Mouse (Mus musculus) midbrain, embryonic 10.5 days (tissue): ENCODE results near the gene Rapgef6. TPM values are rescaled to one million over a fixed set of nuclear protein-coding genes. Genes with fewer than 3 reads are reported as not detected.

ENCODE experiments used
- DNase-seq: peaks from one replicate; pipeline ENCODE4 v3.0.0-alpha.2; 2017; ENCODE audit warnings: low spot score
- H3K27ac ChIP-seq: fragments of 300-500 bp; sonication (generic); replicated peaks from 2 replicates; pipeline ENCODE4 v1.5.1; 2016; ENCODE audit warnings: mild to moderate bottlenecking
- H3K27me3 ChIP-seq: fragments of 300-500 bp; sonication (generic); 2 replicates; pipeline ENCODE4 v1.6.1; 2016; ENCODE audit warnings: low read depth, mild to moderate bottlenecking; ENCODE audit not compliant: poor library complexity, severe bottlenecking
- H3K36me3 ChIP-seq: fragments of 300-500 bp; sonication (generic); 2 replicates; pipeline ENCODE4 v1.6.1; 2016; ENCODE audit warnings: mild to moderate bottlenecking, moderate library complexity
- H3K4me1 ChIP-seq: fragments of 300-500 bp; sonication (generic); 2 replicates; pipeline ENCODE4 v1.6.1; 2016
- H3K4me3 ChIP-seq: fragments of 300-500 bp; sonication (generic); 2 replicates; pipeline ENCODE4 v1.5.1; 2016; ENCODE audit warnings: mild to moderate bottlenecking, moderate library complexity
- H3K9me3 ChIP-seq: fragments of 300-500 bp; sonication (generic); replicated peaks from 2 replicates; pipeline ENCODE4 v1.6.1; 2016; ENCODE audit warnings: mild to moderate bottlenecking
- WGBS: fragments of 180-500 bp; shearing (Covaris S2); methylation state at CpG from one replicate; pipeline ENCODE4 v1.1.7; 2016; 5-methylcytosine and 5-hydroxymethylcytosine counted together
- polyA plus RNA-seq: library from polyadenylated mRNA; unstranded; fragments of >200 nt; fragmentation: Nextera tagmentation; extraction: Ambion mirVana; gene quantifications from 2 replicates; pipeline ENCODE4 v1.2.1, GENCODE M21; 2016

Gene Rapgef6
- polyA plus RNA-seq, 1 experiment from 2014 or later = 31.3 TPM

DNA sequence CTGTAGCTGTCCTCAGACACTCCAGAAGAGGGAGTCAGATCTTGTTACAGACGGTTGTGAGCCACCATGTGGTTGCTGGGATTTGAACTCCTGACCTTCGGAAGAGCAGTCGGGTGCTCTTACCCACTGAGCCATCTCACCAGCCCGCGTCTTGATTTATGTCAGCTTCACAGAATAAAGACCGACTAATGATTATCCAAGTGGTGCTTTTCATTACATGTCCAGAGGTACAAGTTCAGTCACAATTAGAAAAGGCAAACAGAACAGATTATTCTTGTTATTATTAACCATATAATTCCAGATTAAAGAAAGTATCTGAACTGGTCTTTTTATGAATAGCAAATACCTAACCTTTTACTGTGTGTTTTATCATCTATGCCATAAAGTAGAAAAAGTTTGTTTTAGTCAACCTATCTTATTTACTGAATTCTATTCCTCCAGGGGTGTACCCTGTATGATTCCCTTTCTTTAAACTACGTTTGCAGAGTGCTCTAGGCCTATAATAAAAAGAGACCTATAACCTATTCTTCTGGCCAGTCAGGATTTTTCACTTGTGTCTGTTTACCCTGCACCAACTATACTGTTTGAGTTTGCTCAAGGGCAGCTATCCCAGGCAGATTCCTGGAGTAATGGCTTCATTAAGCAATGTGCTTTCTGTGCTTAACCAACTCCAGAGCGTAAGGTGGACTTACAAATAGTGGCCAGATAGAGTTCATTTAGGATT, 151.1 kb downstream of the Rapgef6 start:
- H3K27me3 ChIP-seq = no peaks in the 10 kb centered on the region
- 84% methylated on average over 8 of the region's 8 CpGs for WGBS
- no peak overlapping the region for H3K4me3 ChIP-seq
- H3K27ac ChIP-seq = no peak overlapping the region
- no peaks in the 10 kb centered on the region for H3K9me3 ChIP-seq
- H3K36me3 ChIP-seq = peaks cover 29% of the 10 kb centered on the region
- no peak for DNase-seq
- H3K4me1 ChIP-seq = no peaks in the 10 kb centered on the region

- no peaks in the 10 kb centered on the region for H3K27me3 ChIP-seq
Observed at GRCm38 (mm10) chr11:54675792-54676489, 153.3 kb downstream of the Rapgef6 start.

DNA sequence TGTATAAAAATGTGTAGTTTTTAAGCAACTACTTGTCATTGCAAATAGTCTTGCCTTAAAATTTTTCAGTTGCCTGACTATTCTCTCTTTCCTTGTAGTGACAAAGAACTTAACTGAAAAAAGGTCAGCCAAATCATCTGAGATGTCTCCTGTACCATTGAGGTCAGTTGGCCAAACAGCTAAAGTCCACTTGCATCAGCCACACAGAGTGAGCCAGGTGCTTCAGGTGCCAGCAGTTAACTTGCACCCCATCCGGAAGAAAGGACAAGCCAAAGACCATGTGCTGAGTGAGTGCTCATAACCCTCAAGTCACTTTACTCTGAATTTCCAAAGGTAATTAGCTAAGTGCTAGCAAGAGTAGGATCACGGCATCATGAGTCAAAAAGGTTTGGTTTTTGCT, 156.5 kb downstream of the Rapgef6 start:
- H3K36me3 ChIP-seq = peaks cover 61% of the 10 kb centered on the region
- no peaks in the 10 kb centered on the region for H3K4me1 ChIP-seq
- no peak overlapping the region for H3K27ac ChIP-seq
- H3K4me3 ChIP-seq = no peak overlapping the region
- no peaks in the 10 kb centered on the region for H3K27me3 ChIP-seq
- no peak for DNase-seq
- no peaks in the 10 kb centered on the region for H3K9me3 ChIP-seq
- WGBS = 95% methylated on average over 2 of the region's 2 CpGs

More at GRCm38 (mm10) chr11:54675792-54676489, 153.3 kb downstream of the Rapgef6 start:
- no peak for DNase-seq
- Histone ChIP-seq H3K27ac (no peak overlapping the region), H3K4me1 (no peaks in the 10 kb centered on the region), H3K36me3 (peaks cover 40% of the 10 kb centered on the region), H3K9me3 (no peaks in the 10 kb centered on the region), H3K4me3 (no peak overlapping the region)
- 95% methylated on average over 2 of the region's 2 CpGs for WGBS

DNA sequence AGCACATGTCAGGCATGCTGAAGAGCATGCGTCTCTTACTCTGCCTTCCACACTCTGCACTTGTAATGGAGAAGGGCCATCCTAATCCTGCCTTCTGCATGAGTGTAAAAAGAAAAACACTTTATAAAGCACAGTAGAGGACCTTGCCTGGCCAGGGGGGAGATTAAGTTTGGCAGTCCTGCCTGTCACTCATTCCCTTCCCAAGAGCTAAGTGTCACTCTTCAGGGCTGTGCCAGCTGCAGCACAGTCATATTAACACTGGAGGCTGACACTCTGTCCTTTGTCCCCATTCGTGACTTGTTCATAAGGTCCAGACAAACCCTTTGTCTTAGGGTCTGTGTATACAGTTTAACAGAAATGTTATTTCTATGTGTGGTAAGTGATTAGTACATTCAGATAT, 162.2 kb downstream of the Rapgef6 start:
- Histone ChIP-seq H3K27ac (no peak overlapping the region), H3K4me1 (no peaks in the 10 kb centered on the region), H3K4me3 (no peak overlapping the region), H3K9me3 (no peaks in the 10 kb centered on the region), H3K36me3 (peaks cover 75% of the 10 kb centered on the region), H3K27me3 (no peaks in the 10 kb centered on the region)
- no peak for DNase-seq
- WGBS = 89% methylated on average over 2 of the region's 2 CpGs

DNA sequence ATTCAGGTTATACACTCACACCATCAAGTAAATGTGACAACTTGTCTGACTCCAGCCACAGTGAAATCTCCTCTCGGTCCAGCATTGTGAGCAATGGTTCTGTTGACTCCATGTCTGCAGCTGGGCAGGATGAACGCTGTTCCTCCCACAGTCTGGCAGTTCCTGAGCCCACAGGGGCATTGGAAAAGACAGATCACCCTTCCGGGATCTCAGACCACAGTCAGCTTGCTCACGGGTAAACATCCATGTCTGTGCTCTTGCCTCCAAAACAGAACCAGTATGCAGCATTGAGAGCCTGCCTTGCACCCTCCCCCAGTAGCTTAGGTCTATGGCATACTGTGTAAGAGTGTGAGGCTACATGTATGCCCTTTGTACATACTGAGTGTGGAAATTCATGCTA, 167.5 kb downstream of the Rapgef6 start:
- 91% methylated on average over 4 of the region's 4 CpGs for WGBS
- Histone ChIP-seq H3K4me3 (no peak overlapping the region), H3K27ac (no peak overlapping the region), H3K4me1 (no peaks in the 10 kb centered on the region), H3K27me3 (no peaks in the 10 kb centered on the region), H3K9me3 (no peaks in the 10 kb centered on the region), H3K36me3 (peaks cover 80% of the 10 kb centered on the region)
- no peak for DNase-seq

- Histone ChIP-seq H3K9me3 (no peaks in the 10 kb centered on the region), H3K4me1 (no peaks in the 10 kb centered on the region), H3K27me3 (no peaks in the 10 kb centered on the region), H3K4me3 (no peak overlapping the region), H3K36me3 (peaks cover 81% of the 10 kb centered on the region), H3K27ac (no peak overlapping the region)
- WGBS = 93% methylated on average over 4 of the region's 4 CpGs
- no peak for DNase-seq
Observed at GRCm38 (mm10) chr11:54691179-54691578, 168.5 kb downstream of the Rapgef6 start.

DNA sequence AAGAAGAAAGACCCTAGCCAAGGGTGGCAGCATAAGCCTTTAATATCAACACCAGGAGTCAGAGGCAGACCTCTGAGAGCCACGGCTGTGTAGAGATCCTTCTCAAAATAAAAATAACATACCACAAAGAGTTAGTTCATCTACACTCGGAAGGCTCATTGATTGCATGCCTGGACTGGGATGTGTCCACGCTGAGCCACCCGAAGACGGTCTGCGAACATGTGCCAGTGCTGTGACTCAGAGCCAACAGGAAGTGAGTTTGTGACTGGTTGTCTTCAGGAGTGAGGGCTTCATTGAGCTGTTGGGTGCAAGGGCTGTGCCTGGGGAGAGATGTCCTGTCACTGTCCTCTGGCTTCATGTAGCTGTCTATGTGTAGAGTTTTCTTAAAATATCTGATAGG, 171.0 kb downstream of the Rapgef6 start:
- no peak for DNase-seq
- WGBS = 93% methylated on average over 6 of the region's 6 CpGs
- Histone ChIP-seq H3K9me3 (no peaks in the 10 kb centered on the region), H3K27me3 (no peaks in the 10 kb centered on the region), H3K36me3 (peaks cover 73% of the 10 kb centered on the region), H3K4me1 (no peaks in the 10 kb centered on the region), H3K27ac (no peak overlapping the region), H3K4me3 (no peak overlapping the region)

- no peaks in the 10 kb centered on the region for H3K4me1 ChIP-seq
- peaks cover 70% of the 10 kb centered on the region for H3K36me3 ChIP-seq
- no peak overlapping the region for H3K4me3 ChIP-seq
- H3K27me3 ChIP-seq = no peaks in the 10 kb centered on the region
- WGBS = 87% methylated on average over 8 of the region's 8 CpGs
- no peak overlapping the region for H3K27ac ChIP-seq
- no peak for DNase-seq
- H3K9me3 ChIP-seq = no peaks in the 10 kb centered on the region
Observed at GRCm38 (mm10) chr11:54694291-54694690, 171.6 kb downstream of the Rapgef6 start.

DNA sequence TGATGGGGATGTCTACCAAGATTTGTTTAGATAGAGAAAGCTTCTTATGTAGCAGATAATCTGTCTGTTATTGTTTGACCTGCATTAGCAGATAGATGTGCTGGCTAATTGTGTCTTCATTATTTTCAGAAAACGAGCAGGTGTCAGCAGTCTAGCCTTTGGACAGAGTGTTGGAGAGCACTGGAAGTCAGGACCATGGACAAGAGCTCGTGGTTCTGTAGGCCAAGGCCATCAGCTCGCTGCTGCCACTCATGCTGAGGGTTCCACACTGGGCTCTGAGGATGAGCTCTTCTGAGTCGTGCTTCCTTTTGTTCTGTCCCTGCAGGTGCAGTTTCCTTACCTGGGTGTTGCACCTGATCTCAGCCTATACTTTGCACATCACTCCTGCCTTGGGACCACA, 173.3 kb downstream of the Rapgef6 start:
- Histone ChIP-seq H3K27ac (no peak overlapping the region), H3K4me1 (no peaks in the 10 kb centered on the region), H3K36me3 (peaks cover 66% of the 10 kb centered on the region), H3K27me3 (no peaks in the 10 kb centered on the region), H3K9me3 (no peaks in the 10 kb centered on the region), H3K4me3 (no peak overlapping the region)
- 76% methylated on average over 4 of the region's 4 CpGs for WGBS
- no peak for DNase-seq

DNA sequence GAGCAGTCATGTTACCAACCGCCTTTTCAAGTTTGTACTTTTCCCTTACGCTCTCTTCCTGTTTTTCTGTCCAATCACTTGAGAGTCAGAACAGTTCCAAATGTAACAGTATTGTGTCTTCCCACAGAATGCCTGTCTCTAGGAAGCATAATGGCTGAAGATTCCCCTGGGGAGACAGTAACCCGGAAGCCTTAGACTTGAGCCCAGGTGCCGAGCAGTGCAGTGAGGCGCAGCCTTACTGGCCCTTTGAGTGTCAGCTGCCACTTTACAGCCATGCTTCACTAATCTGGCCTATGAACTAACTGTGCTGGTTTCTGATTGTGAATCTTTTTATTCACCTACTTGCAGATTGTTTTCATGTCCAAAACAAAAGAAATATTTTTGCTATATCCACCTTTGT, 175.0 kb downstream of the Rapgef6 start:
- Histone ChIP-seq H3K36me3 (peaks cover 53% of the 10 kb centered on the region), H3K4me3 (no peak overlapping the region), H3K4me1 (no peaks in the 10 kb centered on the region), H3K9me3 (no peaks in the 10 kb centered on the region), H3K27ac (no peak overlapping the region), H3K27me3 (no peaks in the 10 kb centered on the region)
- WGBS = 87% methylated on average over 5 of the region's 5 CpGs
- DNase-seq = no peak

GRCm38 (mm10) chr11:54698636-54699035, 176.0 kb downstream of the Rapgef6 start:
- WGBS = 95% methylated on average over 7 of the region's 7 CpGs

DNA sequence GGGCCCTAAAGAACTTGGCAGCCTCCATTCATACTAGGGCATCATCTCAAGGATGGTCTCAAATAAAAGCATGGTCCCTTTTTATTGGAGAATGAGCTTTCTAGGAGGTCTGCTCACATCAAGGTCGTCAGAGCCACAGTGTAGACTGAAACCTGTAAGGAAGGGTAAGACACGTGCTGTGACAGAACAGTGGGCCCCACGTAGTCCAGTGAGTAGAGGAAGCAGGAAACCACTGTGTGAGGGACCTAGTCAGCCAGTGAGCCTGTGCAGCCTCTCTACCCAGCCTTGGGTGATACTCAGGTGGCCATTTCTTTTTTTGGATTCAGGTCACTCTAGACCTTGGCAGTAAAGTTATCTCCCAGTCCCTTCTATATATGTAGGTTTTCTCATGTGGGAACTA, 177.3 kb downstream of the Rapgef6 start:
- no peaks in the 10 kb centered on the region for H3K4me1 ChIP-seq
- WGBS = 89% methylated on average over 3 of the region's 3 CpGs
- no peak for DNase-seq
- H3K9me3 ChIP-seq = no peaks in the 10 kb centered on the region
- no peak overlapping the region for H3K4me3 ChIP-seq
- H3K27ac ChIP-seq = no peak overlapping the region
- peaks cover 35% of the 10 kb centered on the region for H3K36me3 ChIP-seq
- no peaks in the 10 kb centered on the region for H3K27me3 ChIP-seq

More at GRCm38 (mm10) chr11:54698636-54699035, 176.0 kb downstream of the Rapgef6 start:
- no peak overlapping the region for H3K4me3 ChIP-seq
- H3K27me3 ChIP-seq = no peaks in the 10 kb centered on the region
- H3K27ac ChIP-seq = no peak overlapping the region
- H3K4me1 ChIP-seq = no peaks in the 10 kb centered on the region
- H3K9me3 ChIP-seq = no peaks in the 10 kb centered on the region
- DNase-seq = no peak
- peaks cover 47% of the 10 kb centered on the region for H3K36me3 ChIP-seq

GRCm38 (mm10) chr11:54701848-54702247, 179.2 kb downstream of the Rapgef6 start:
- no peak for DNase-seq
- no peak overlapping the region for H3K27ac ChIP-seq

More at GRCm38 (mm10) chr11:54701848-54702247, 179.2 kb downstream of the Rapgef6 start:
- Histone ChIP-seq H3K27me3 (no peaks in the 10 kb centered on the region), H3K9me3 (no peaks in the 10 kb centered on the region), H3K4me1 (no peaks in the 10 kb centered on the region), H3K36me3 (peaks cover 17% of the 10 kb centered on the region), H3K4me3 (no peak overlapping the region)
- 92% methylated on average over 8 of the region's 8 CpGs for WGBS
